Mouse (Mus musculus): ENCODE measurements around the gene Efna5.

- TF ChIP-seq CTCF (IDR thresholded peaks at IDR 0.05; ENCODE audit: low read depth, low read length) (no peak), POLR2A (IDR thresholded peaks at IDR 0.05; ENCODE audit: extremely low read depth, insufficient read depth, low read length) (no peak)
These were observed 289.3 kb downstream of the Efna5 start for GRCm38 (mm10) chr17:62591581-62592435.
